Mouse (Mus musculus): Measurements from ENCODE around the gene Lgi4. TPM values are rescaled to one million over a fixed set of nuclear protein-coding genes. Genes with fewer than 3 reads are reported as not detected.

Gene Lgi4
- total and polyA plus RNA-seq, 3 experiments, result not detected

DNA sequence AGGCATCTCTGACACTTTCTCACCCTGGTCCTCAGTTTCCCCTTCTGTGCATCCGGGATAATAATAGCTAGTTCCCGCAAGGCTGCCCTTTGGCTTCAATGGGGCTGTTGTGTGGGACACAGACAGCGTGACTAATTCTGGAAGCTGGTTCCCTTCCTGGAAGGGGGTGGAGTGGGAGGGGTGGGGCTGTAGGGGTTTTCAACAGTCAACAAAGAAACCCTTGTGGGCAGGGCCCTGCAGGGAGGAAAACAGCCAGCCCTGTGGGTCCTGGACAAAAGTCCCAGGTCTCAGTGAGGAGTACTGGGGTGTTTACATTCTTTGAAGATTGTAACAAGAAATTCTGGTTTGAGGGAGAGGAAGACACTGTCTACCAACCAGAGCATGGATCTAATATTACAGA is 26.0 kb downstream of the Lgi4 start:
- no peak for TF ChIP-seq CHD2 (IDR thresholded peaks at IDR 0.05; ENCODE audit: low read length)
- H3K27ac ChIP-seq (ENCODE audit: insufficient read depth, low read depth), result no peak overlapping the region
- in situ Hi-C loops (cut with MboI; ENCODE audit: low pct_ligation_motif_present, low pct_unique_long_range_greater_than_20kb, low sequenced_read_pairs), result no loop called here
- peaks cover 8% of the 10 kb centered on the region for H3K9me3 ChIP-seq (replicated peaks; ENCODE audit: low read length)
- no peak for DNase-seq (ENCODE audit: extremely low read depth)
- H3K79me2 ChIP-seq (replicated peaks; ENCODE audit: control insufficient read depth, extremely low read depth, insufficient read depth, poor library complexity, severe bottlenecking), result no peaks in the 10 kb centered on the region
- dilution Hi-C loops (cut with MboI; ENCODE audit: extremely low pct_ligation_motif_present, extremely low pct_unique_long_range_greater_than_20kb, low sequenced_read_pairs), result no loop called here
- H3K4me2 ChIP-seq (ENCODE audit: insufficient read depth, low read depth, poor library complexity, severe bottlenecking), result no peak overlapping the region
- H3K36me3 ChIP-seq (replicated peaks in 1 of 2; ENCODE audit: control insufficient read depth in 1 of 2, insufficient read depth in 1 of 2, low read length in 1 of 2), result no peaks in the 10 kb centered on the region
- peaks cover 3% of the 10 kb centered on the region for H3K27me3 ChIP-seq (replicated peaks)
- H3K4me3 ChIP-seq (replicated peaks in 1 of 3; ENCODE audit: low read depth in 2 of 3, low read length in 2 of 3, poor library complexity in 1 of 3), result no peak overlapping the region
- no peak overlapping the region for H3K9ac ChIP-seq (ENCODE audit: insufficient read depth, low read depth)
- peaks cover 0 to 16% of the 10 kb centered on the region in 2 experiments; a peak in 2 of 4 replicates for H3K4me1 ChIP-seq (ENCODE audit: control insufficient read depth in 1 of 2, insufficient read depth in 2 of 2)

DNA sequence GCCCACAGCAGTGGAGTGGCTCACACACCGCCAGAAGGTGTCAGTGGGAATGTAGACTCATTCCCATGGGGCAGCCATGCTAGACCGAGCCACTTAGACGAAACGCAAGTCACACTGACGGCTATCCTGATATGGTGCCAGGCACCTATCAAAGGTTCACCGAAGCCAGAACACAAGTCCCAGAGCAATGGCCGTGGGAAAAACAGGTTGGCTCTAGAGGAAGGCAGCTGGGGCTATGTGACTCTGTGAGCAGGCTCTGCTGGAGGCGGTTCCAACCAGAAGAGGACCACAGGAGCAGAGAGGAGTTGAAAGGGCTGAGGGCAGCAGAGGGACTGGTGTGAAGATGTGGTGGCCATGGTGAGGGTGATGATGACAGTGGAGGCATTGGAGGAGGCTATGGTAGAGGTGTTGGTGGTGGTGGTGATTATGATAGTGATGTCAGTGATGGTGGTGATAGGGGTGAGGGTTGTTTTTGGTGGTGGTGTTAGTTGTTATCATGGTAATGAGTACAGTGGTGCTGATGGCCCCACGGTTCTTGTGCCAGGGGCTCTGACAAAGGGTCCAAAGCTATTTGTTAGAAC is 27.1 kb downstream of the Lgi4 start:
- in situ Hi-C loops (cut with MboI; ENCODE audit: low pct_ligation_motif_present, low pct_unique_long_range_greater_than_20kb, low sequenced_read_pairs) (no loop called here), dilution Hi-C loops (cut with MboI; ENCODE audit: extremely low pct_ligation_motif_present, extremely low pct_unique_long_range_greater_than_20kb, low sequenced_read_pairs) (no loop called here)
- no peak overlapping the region for H3K4me2 ChIP-seq (ENCODE audit: insufficient read depth, low read depth, poor library complexity, severe bottlenecking)
- H3K4me1 ChIP-seq (ENCODE audit: control insufficient read depth in 1 of 2, insufficient read depth in 2 of 2), result peaks cover 0 to 16% of the 10 kb centered on the region in 2 experiments; a peak in 2 of 4 replicates
- peaks cover 3% of the 10 kb centered on the region for H3K9me3 ChIP-seq (replicated peaks; ENCODE audit: low read length)
- DNase-seq (ENCODE audit: extremely low read depth), result no peak
- H3K27me3 ChIP-seq (replicated peaks), result no peaks in the 10 kb centered on the region
- no peaks in the 10 kb centered on the region for H3K79me2 ChIP-seq (replicated peaks; ENCODE audit: control insufficient read depth, extremely low read depth, insufficient read depth, poor library complexity, severe bottlenecking)
- H3K27ac ChIP-seq (ENCODE audit: insufficient read depth, low read depth), result no peak overlapping the region
- no peak overlapping the region for H3K4me3 ChIP-seq (replicated peaks in 1 of 3; ENCODE audit: low read depth in 2 of 3, low read length in 2 of 3, poor library complexity in 1 of 3)
- TF ChIP-seq IRF4 (IDR thresholded peaks at IDR 0.05; ENCODE audit: low read depth, low read length) (no peak), CHD1 (IDR thresholded peaks at IDR 0.05; ENCODE audit: low read depth, low read length) (no peak), MAZ (IDR thresholded peaks at IDR 0.05; ENCODE audit: low read depth, low read length) (no peak), POLR2AphosphoS2 (IDR thresholded peaks at IDR 0.05; ENCODE audit: low read depth, low read length) (no peak), MYC (IDR thresholded peaks at IDR 0.05; ENCODE audit: low read depth, low read length) (no peak), USF2 (conservative IDR thresholded peaks at IDR 0.05; ENCODE audit: low read depth, low read length) (no peak), TCF12 (IDR thresholded peaks at IDR 0.05; ENCODE audit: low read depth, low read length) (no peak)
- no peaks in the 10 kb centered on the region for H3K36me3 ChIP-seq (replicated peaks in 1 of 2; ENCODE audit: control insufficient read depth in 1 of 2, insufficient read depth in 1 of 2, low read length in 1 of 2)
- H3K9ac ChIP-seq (ENCODE audit: insufficient read depth, low read depth), result no peak overlapping the region

DNA sequence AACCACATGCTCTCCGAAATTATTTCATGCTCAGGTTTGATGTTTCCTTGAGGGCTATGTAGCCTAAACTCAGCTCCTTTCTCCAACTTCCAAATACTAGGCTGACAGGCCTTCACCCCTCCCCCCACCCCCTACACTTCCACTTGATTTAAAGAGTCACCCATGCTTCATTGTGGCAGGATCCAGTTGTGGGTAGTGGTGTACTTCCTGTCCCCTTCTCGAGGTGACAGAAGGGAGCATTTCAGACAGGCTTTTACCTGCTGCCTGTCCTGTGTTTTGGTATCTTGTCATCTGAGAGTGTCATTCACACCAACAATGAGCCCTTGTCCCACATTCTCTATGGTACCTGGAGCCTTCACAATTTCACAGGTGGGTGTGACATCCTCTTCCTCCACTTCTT is 28.1 kb downstream of the Lgi4 start:
- no peak for DNase-seq (ENCODE audit: extremely low read depth)
- in situ Hi-C loops (cut with MboI; ENCODE audit: low pct_ligation_motif_present, low pct_unique_long_range_greater_than_20kb, low sequenced_read_pairs) (no loop called here), dilution Hi-C loops (cut with MboI; ENCODE audit: extremely low pct_ligation_motif_present, extremely low pct_unique_long_range_greater_than_20kb, low sequenced_read_pairs) (no loop called here)
- Histone ChIP-seq H3K9me3 (replicated peaks; ENCODE audit: low read length) (peaks cover 3% of the 10 kb centered on the region), H3K27ac (ENCODE audit: insufficient read depth, low read depth) (no peak overlapping the region), H3K36me3 (replicated peaks in 1 of 2; ENCODE audit: control insufficient read depth in 1 of 2, insufficient read depth in 1 of 2, low read length in 1 of 2) (no peaks in the 10 kb centered on the region), H3K27me3 (replicated peaks) (peaks cover 8% of the 10 kb centered on the region), H3K79me2 (replicated peaks; ENCODE audit: control insufficient read depth, extremely low read depth, insufficient read depth, poor library complexity, severe bottlenecking) (no peaks in the 10 kb centered on the region), H3K4me3 (replicated peaks in 1 of 3; ENCODE audit: low read depth in 2 of 3, low read length in 2 of 3, poor library complexity in 1 of 3) (no peak overlapping the region), H3K4me2 (ENCODE audit: insufficient read depth, low read depth, poor library complexity, severe bottlenecking) (no peak overlapping the region), H3K4me1 (ENCODE audit: control insufficient read depth in 1 of 2, insufficient read depth in 2 of 2) (peaks cover 0 to 16% of the 10 kb centered on the region in 2 experiments; a peak in 2 of 4 replicates), H3K9ac (ENCODE audit: insufficient read depth, low read depth) (no peak overlapping the region)
- TF ChIP-seq CHD1 (IDR thresholded peaks at IDR 0.05; ENCODE audit: low read depth, low read length) (no peak), POLR2AphosphoS2 (IDR thresholded peaks at IDR 0.05; ENCODE audit: low read depth, low read length) (no peak)

Data from CH12.LX (cell line).